Mouse (Mus musculus) E14TG2a.4 (cell line): ENCODE results near the gene Tut1.

Experiments used
- CTCF ChIP-seq: conservative IDR thresholded peaks from 2 replicates; pipeline ENCODE4 v1.5.1; 2014; ENCODE audit warnings: low read length
- NANOG ChIP-seq: IDR thresholded peaks from 2 replicates; pipeline ENCODE4 v1.6.1; 2014; ENCODE audit warnings: borderline replicate concordance, low read length, mixed read lengths
- POU5F1 ChIP-seq: IDR thresholded peaks from 2 replicates; pipeline ENCODE4 v1.6.1; 2014; ENCODE audit warnings: low read length, borderline replicate concordance

DNA sequence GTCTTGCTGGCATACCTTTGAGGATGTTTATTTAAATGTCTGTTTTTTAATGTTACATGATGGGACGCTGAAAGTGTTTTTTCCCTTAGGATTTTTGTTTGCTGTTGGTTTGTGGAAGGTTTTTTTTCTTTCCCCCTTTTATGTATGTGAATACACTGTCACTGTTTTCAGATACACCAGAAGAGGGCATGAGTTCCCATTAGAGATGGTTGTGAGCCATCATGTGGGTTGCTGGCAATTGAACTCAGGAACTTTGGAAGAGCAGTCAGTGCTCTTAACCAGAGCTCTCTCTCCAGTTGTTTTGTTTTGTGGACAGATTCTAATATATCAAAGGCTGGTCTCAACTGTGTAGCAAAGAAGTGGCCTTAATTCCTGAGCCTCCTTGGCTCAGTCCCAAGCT is 21.0 kb downstream of the Tut1 start:
- TF ChIP-seq CTCF (no peak), NANOG (no peak), POU5F1 (no peak)
